Mouse (Mus musculus) testis, adult 2 months (tissue): ENCODE results near the gene Ckap4.

ENCODE experiments used
- CTCF ChIP-seq: fragments of 200-500 bp; IDR thresholded peaks from 2 replicates; pipeline ENCODE4 v1.5.1; 2012; ENCODE audit warnings: low read depth, mild to moderate bottlenecking, inconsistent platforms, low read length, moderate library complexity; ENCODE audit not compliant: control insufficient read depth, insufficient read depth, insufficient replicate concordance
- POLR2A ChIP-seq: fragments of 200-500 bp; IDR thresholded peaks from 2 replicates; pipeline ENCODE4 v1.6.1; 2012; ENCODE audit warnings: low read depth, mild to moderate bottlenecking, inconsistent platforms, low read length, moderate library complexity; ENCODE audit not compliant: control insufficient read depth

DNA sequence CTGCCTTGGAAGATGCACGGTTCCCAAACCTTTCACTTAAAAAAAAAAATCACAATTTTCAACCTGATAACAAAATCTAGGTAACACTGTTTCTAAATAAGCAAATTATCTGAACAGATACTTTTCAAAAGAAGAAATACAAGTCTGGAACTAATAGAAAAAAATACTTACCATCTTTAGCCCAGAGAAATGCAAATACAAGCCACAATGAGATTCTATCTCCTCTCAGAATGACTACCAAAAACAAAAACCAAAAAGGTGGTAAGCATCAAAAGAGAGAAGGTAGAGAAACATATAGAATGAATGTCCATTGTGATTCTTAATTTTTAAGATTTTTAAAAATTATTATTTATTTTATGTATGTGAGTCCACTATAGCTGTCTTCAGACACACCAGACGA, 18.6 kb upstream of the Ckap4 start:
- no peak for TF ChIP-seq CTCF
- TF ChIP-seq POLR2A, result no peak
